Mouse (Mus musculus): ENCODE data around the gene Ddx24. TPM values are rescaled to one million over a fixed set of nuclear protein-coding genes. Genes with fewer than 3 reads are reported as not detected.
"Not testable (repeated sequence)": the region's sequence is repeated elsewhere in the genome, so short reads cannot be mapped to it uniquely, and the experiment has no call there.

Ddx24 gene
- 104 and 106 TPM in 2 replicates for polyA plus RNA-seq (2016; fragmentation: Nextera tagmentation; extraction: Ambion mirVana)

DNA sequence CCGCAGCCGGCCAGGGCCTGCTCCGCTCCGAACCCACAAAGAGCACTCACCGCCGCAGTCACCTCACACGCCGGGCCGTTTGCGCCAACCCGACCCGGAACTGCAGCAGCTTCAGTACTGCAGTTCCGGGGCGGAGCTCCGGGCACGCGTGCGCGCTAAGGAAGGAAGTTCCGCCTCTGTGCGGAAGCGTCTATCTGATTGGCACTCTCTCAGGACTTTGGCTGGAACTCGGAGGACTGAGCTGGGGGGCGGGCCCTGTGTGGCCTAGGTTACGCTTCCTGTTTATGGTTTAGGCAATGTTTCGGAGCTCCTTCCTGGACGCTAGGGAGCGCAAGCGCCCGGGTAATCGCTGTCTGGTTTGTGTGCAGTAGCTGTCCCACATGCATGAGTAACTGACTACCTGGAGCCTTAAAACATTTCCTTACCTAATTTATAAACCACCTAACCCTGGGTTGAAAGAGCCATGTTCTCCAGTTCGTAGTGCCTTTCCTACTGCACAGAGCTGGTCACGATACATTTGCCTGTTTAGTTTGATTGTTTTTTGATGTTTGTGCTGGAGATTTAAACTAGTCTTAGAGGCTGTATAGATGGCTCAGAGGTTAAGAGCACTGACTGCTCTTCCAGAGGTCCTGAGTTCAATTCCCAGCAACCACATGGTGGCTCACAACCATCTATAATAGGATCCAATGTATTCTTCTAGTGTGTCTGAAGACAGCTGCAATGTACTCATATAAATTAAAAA, at the start of gene Ddx24:
Ddx24 (minus strand) TSS at position 102 of the 742 bp plus-strand sequence.
- H3K9me3 ChIP-seq: no peaks in the 10 kb centered on the region
- H3K27ac ChIP-seq: peak within 1 kb of the TSS; percentile 89
- H3K36me3 ChIP-seq (replicated peaks): peaks cover 30% of the 10 kb centered on the region
- DNase-seq (ENCODE audit: extremely low spot score, low spot score): peak; percentile 99
- 1% methylated on average over 33 of the region's 33 CpGs for WGBS
- peaks cover 30% of the 10 kb centered on the region for H3K4me1 ChIP-seq
- H3K27me3 ChIP-seq (ENCODE audit: poor library complexity, severe bottlenecking): no peaks in the 10 kb centered on the region
- H3K4me3 ChIP-seq: peak within 1 kb of the TSS; percentile 98

DNA sequence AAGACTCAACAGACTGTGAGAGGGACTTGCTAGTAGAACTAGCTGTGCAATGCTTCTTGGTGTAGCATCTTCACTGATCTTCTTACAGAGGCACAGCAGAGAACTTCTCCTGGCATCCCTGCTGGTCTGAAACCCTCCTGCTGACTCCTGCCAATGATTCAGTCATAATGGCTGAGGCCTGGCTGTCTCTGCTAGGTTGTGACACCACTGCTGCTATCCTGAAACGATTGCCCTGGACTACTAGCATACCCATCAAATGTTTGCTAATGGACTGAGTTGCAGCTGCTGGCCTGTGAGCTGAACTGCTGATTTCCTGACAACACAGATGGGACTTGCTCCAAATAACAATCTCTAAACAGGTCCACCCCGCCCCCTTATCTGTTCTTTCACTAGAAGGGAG, 48.9 kb upstream of the Ddx24 start:
- DNase-seq (ENCODE audit: extremely low spot score, low spot score): no peak
- Histone ChIP-seq H3K9me3 (peaks cover 5% of the 10 kb centered on the region; the same call in 1 of the 2 replicates), H3K36me3 (replicated peaks) (no peaks in the 10 kb centered on the region), H3K4me1 (no peaks in the 10 kb centered on the region), H3K4me3 (no peak overlapping the region), H3K27ac (no peak overlapping the region), H3K27me3 (ENCODE audit: poor library complexity, severe bottlenecking) (no peaks in the 10 kb centered on the region)
- 67% methylated on average over 2 of the region's 2 CpGs for WGBS

- no peak for DNase-seq (ENCODE audit: extremely low spot score, low spot score)
- Histone ChIP-seq H3K4me1 (no peaks in the 10 kb centered on the region), H3K27ac (no peak within 1 kb of the TSS), H3K27me3 (ENCODE audit: poor library complexity, severe bottlenecking) (no peaks in the 10 kb centered on the region), H3K36me3 (replicated peaks) (no peaks in the 10 kb centered on the region), H3K4me3 (no peak within 1 kb of the TSS), H3K9me3 (no peaks in the 10 kb centered on the region)
- 71% methylated on average over 3 of the region's 3 CpGs for WGBS
Observed at GRCm38 (mm10) chr12:103457140-103457539, 31.5 kb upstream of the Ddx24 start, which contains the start of gene Ifi27l2b. Ifi27l2b (minus strand) TSS chr12:103457223.

GRCm38 (mm10) chr12:103456727-103457126, 31.1 kb upstream of the Ddx24 start:
- no CpG with 5 or more reads among the region's 1 CpGs for whole genome bisulfite sequencing
- not testable (repeated sequence) for DNase-seq (ENCODE audit: extremely low spot score, low spot score); H3K9me3 ChIP-seq; H3K4me1 ChIP-seq; H3K4me3 ChIP-seq; H3K27ac ChIP-seq; H3K27me3 ChIP-seq (ENCODE audit: poor library complexity, severe bottlenecking); H3K36me3 ChIP-seq (replicated peaks)

GRCm38 (mm10) chr12:103453361-103453760, 27.7 kb upstream of the Ddx24 start:
- Histone ChIP-seq H3K27ac (no peak overlapping the region), H3K4me1 (no peaks in the 10 kb centered on the region), H3K27me3 (ENCODE audit: poor library complexity, severe bottlenecking) (no peaks in the 10 kb centered on the region), H3K4me3 (no peak overlapping the region), H3K9me3 (no peaks in the 10 kb centered on the region), H3K36me3 (replicated peaks) (no peaks in the 10 kb centered on the region)
- DNase-seq (ENCODE audit: extremely low spot score, low spot score): no peak

- Histone ChIP-seq H3K27me3 (ENCODE audit: poor library complexity, severe bottlenecking) (no peaks in the 10 kb centered on the region), H3K9me3 (no peaks in the 10 kb centered on the region), H3K36me3 (replicated peaks) (no peaks in the 10 kb centered on the region), H3K27ac (no peak overlapping the region), H3K4me3 (no peak overlapping the region), H3K4me1 (0 out of 2 replicates have a peak, but pooled peaks cover 3% of the 10 kb centered on the region)
- no peak for DNase-seq (ENCODE audit: extremely low spot score, low spot score)
- 80% methylated on average over 3 of the region's 3 CpGs for WGBS
Observed at GRCm38 (mm10) chr12:103445060-103445459, 19.4 kb upstream of the Ddx24 start.

DNA sequence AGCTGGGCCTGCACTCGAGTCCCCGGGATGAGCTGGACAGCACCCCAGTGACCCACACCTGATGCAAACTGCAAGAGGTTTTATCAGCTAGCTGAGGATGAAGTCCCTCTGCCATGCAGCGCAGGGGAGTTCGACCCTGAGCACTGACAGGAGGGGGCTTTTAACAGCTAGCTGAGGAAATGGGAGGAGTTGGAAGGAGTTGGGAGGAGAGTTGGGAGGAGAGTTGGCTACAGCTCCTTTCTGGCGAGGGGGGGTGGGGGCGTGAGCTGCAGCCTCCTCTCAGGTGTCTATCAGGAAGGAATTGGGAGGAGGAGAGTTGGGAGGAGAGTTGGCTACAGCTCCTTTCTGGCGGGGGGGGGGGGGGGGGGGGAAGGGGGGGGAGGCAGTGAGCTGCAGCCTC, 18.6 kb upstream of the Ddx24 start:
- not testable (repeated sequence) for H3K36me3 ChIP-seq (replicated peaks); DNase-seq (ENCODE audit: extremely low spot score, low spot score); H3K27me3 ChIP-seq (ENCODE audit: poor library complexity, severe bottlenecking); H3K4me3 ChIP-seq; H3K27ac ChIP-seq; H3K9me3 ChIP-seq; H3K4me1 ChIP-seq
- WGBS: 48% methylated on average over 6 of the region's 7 CpGs

DNA sequence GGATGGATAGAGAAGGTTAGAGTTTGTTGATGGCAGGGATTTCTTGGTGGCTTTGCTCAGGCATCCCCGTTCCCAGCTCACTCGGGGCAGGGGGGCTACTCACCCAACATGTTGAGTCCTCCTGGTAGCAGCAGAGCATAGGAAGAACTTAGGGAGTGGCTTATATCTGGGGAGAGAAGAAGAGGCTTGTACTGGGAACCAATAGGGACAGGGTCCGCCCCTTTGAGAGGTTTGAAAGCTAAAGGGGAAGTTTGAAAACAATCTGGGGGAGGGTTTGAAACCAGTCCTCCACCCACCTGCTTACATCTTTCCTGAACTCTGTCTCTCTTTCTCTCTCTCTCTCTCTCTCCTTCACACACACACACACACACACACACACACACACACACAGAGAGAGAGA, 17.9 kb upstream of the Ddx24 start, which contains the start of gene Ifi27l2a:
Ifi27l2a (minus strand) TSS at position 157 of the 400 bp plus-strand sequence.
- Histone ChIP-seq H3K27me3 (ENCODE audit: poor library complexity, severe bottlenecking) (no peaks in the 10 kb centered on the region), H3K27ac (no peak within 1 kb of the TSS), H3K9me3 (no peaks in the 10 kb centered on the region), H3K4me3 (no peak within 1 kb of the TSS), H3K36me3 (replicated peaks) (no peaks in the 10 kb centered on the region), H3K4me1 (0 out of 2 replicates have a peak, but pooled peaks cover 3% of the 10 kb centered on the region)
- 64% methylated on average over 3 of the region's 3 CpGs for WGBS
- no peak for DNase-seq (ENCODE audit: extremely low spot score, low spot score)

DNA sequence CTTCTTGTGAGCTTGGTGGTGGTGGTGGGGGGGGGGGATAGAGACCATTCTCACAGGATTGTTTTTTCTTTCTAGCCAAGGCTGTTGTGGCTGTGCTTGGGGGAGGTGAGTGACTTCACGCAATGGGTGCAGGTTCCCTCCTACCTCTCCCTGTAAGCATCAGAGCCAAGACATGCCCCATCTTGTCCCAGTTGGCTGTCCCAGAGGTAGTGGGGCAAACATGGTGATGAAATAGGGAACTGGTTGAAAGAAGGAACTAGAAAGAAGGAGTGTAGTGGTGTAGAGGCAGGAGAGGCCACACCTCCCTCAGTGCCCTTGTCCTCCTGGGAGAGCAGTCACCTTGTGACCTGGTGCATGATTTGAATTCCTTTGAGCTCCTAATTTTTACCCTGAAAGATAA, 12.0 kb upstream of the Ddx24 start:
- H3K4me3 ChIP-seq: no peak overlapping the region
- 87% methylated on average over 1 of the region's 1 CpGs for WGBS
- H3K27me3 ChIP-seq (ENCODE audit: poor library complexity, severe bottlenecking): no peaks in the 10 kb centered on the region

DNA sequence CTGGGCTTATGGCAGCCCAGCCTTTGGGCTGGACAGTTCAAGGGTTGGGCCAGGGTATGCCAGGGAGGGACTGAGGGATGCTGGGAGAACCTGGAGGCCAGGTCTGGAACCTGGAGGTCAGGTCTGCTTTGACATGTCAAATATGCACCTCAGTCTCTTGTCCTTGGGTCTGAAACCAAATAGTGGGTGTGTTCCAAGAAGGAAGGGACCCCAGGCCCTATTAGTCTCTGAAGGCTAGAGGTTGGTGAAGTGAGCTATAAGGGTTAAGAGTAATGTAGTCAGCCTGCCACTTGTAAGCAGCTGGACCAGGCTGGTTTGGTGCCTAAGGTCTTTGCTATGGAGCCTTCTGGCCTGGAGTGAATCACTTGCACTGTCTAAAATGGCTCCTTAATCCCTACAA, 9.2 kb upstream of the Ddx24 start:
- Histone ChIP-seq H3K4me3 (no peak overlapping the region), H3K36me3 (replicated peaks) (no peaks in the 10 kb centered on the region), H3K27me3 (ENCODE audit: poor library complexity, severe bottlenecking) (no peaks in the 10 kb centered on the region), H3K9me3 (no peaks in the 10 kb centered on the region), H3K4me1 (no peaks in the 10 kb centered on the region), H3K27ac (no peak overlapping the region)
- no peak for DNase-seq (ENCODE audit: extremely low spot score, low spot score)

More for the DNA sequence above, 12.0 kb upstream of the Ddx24 start:
- no peak overlapping the region for H3K27ac ChIP-seq
- no peak for DNase-seq (ENCODE audit: extremely low spot score, low spot score)
- no peaks in the 10 kb centered on the region for H3K36me3 ChIP-seq (replicated peaks)
- H3K4me1 ChIP-seq: no peaks in the 10 kb centered on the region
- H3K9me3 ChIP-seq: no peaks in the 10 kb centered on the region

GRCm38 (mm10) chr12:103433986-103434731, 8.5 kb upstream of the Ddx24 start, which contains the start of gene Ifi27:
Ifi27 (plus strand) TSS chr12:103434211.
- 77% methylated on average over 8 of the region's 8 CpGs for WGBS
- DNase-seq (ENCODE audit: extremely low spot score, low spot score): no peak
- Histone ChIP-seq H3K36me3 (replicated peaks) (no peaks in the 10 kb centered on the region), H3K4me1 (no peaks in the 10 kb centered on the region), H3K4me3 (no peak within 1 kb of the TSS), H3K27ac (no peak within 1 kb of the TSS), H3K27me3 (ENCODE audit: poor library complexity, severe bottlenecking) (no peaks in the 10 kb centered on the region), H3K9me3 (no peaks in the 10 kb centered on the region)

DNA sequence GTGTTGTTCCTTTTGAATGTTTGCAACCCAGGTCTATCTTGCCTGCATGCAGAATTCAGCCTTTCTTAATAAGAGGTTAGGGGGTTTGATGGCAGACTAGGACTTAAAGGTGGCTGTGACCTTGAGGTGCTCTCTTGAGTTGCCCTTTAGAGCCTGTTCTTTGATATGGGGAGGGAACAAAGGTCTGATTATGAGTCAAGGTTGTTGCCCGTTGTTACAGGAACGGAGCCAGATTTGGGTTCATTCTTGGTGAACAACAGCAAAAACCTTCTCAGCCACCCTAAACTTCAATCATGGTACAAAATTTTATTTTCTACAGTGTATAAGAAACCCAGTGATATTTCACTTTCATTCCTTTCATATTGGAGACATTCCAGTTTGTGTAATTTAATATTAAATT, 7.8 kb upstream of the Ddx24 start:
- WGBS: 95% methylated on average over 2 of the region's 2 CpGs
- no peak for DNase-seq (ENCODE audit: extremely low spot score, low spot score)
- H3K9me3 ChIP-seq: no peaks in the 10 kb centered on the region
- no peaks in the 10 kb centered on the region for H3K4me1 ChIP-seq
- H3K27ac ChIP-seq: no peak overlapping the region
- H3K36me3 ChIP-seq (replicated peaks): no peaks in the 10 kb centered on the region
- H3K4me3 ChIP-seq: no peak overlapping the region
- H3K27me3 ChIP-seq (ENCODE audit: poor library complexity, severe bottlenecking): no peaks in the 10 kb centered on the region

DNA sequence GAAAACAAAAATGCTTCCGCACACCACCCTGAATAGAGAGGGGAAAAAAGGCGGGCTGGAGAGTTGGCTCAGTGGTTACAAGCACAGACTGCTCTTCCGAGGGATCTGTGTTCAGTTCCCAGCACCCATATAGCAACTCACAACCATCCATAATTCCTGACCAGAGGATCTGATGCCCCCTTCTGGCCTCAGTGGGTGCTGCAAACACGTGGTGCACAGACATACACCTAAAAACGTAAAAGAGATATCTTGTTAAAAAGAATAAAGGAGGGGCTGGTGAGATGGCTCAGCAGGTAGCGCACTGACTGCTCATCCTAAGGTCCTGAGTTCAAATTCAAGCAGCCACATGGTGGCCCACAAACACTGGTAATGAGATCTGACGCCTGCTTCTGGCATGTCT, 1.1 kb upstream of the Ddx24 start:
- Histone ChIP-seq H3K9me3 (no peaks in the 10 kb centered on the region), H3K36me3 (replicated peaks) (peaks cover 25% of the 10 kb centered on the region), H3K27me3 (ENCODE audit: poor library complexity, severe bottlenecking) (no peaks in the 10 kb centered on the region), H3K4me1 (peaks cover 23% of the 10 kb centered on the region), H3K27ac (no peak overlapping the region), H3K4me3 (no peak overlapping the region)
- 87% methylated on average over 7 of the region's 7 CpGs for WGBS
- no peak for DNase-seq (ENCODE audit: extremely low spot score, low spot score)
